Comparison of ENCODE assay signal across 16 mouse cellular contexts in genomic region chr3:55774203-55774602, GRCm38 (mm10). TPM values are rescaled to one million over a fixed set of nuclear protein-coding genes. Genes with fewer than 3 reads are reported as not detected.
A peak's percentile ranks its signal among the peaks of the same experiment; 100 is the strongest.
DNase-seq lines count a peak whose midpoint lies in the region; ATAC-seq and TF ChIP-seq lines count a peak whose summit lies in the region.
"Had no signal": no experiment of that assay in that cellular context is flagged by ENCODE, and none has a peak within 500 bp of the region (broad histone marks: within the 10 kb centered on the region; RNA-seq: fewer than 3 reads in every experiment).

No protein-coding gene starts in this region.

- H3K4me2 ChIP-seq in hindbrain, embryonic 15.5 days, result no peak overlapping the region
- H3K4me2 ChIP-seq in neural tube, embryonic 15.5 days, result no peak overlapping the region
- H3K4me2 ChIP-seq: limb, embryonic 13.5 days; stomach, embryonic 15.5 days had no signal

- no peaks in the 10 kb centered on the region for H3K27me3 ChIP-seq in hindbrain, embryonic 15.5 days
- H3K27me3 ChIP-seq in neural tube, embryonic 15.5 days (replicated peaks), result no peaks in the 10 kb centered on the region

- no peaks in the 10 kb centered on the region for H3K9me3 ChIP-seq in hindbrain, embryonic 15.5 days
- H3K9me3 ChIP-seq in neural tube, embryonic 15.5 days (replicated peaks), result no peaks in the 10 kb centered on the region
- H3K9me3 ChIP-seq: limb, embryonic 13.5 days; stomach, embryonic 15.5 days had no signal

- intact Hi-C loops in left cerebral cortex, postnatal 4 days (cut with DNase I), result no loop called here
- intact Hi-C loops in left cerebral cortex, adult 2 months (cut with DNase I), result no loop called here

- no peaks in the 10 kb centered on the region for H3K36me3 ChIP-seq in hindbrain, embryonic 15.5 days
- H3K36me3 ChIP-seq in neural tube, embryonic 15.5 days, result no peaks in the 10 kb centered on the region
- H3K36me3 ChIP-seq: limb, embryonic 13.5 days; stomach, embryonic 15.5 days had no signal

- DNase-seq in cerebellum, postnatal 4 days (ENCODE audit: low spot score in 2 of 2), result no peak
- DNase-seq in left cerebral cortex, postnatal 4 days, result peak; percentile 79
- no peak for DNase-seq in left cerebral cortex, adult 2 months (ENCODE audit: extremely low spot score in 1 of 2, low spot score in 2 of 2)
- no peak for DNase-seq in left cerebral cortex, adult 9 months (ENCODE audit: low spot score in 2 of 2)
- DNase-seq in Muller cell, postnatal 12 days (ENCODE audit: inconsistent ontology term), result no peak
- DNase-seq: adrenal gland, postnatal 25 days; heart, postnatal 10 days; kidney, adult 18-20 months; lung, adult 18-20 months had no signal

- no peak overlapping the region for H3K27ac ChIP-seq in left cerebral cortex, adult 2 months
- peak overlapping the region; percentile 56 for H3K27ac ChIP-seq in hindbrain, embryonic 15.5 days (replicated peaks)
- H3K27ac ChIP-seq in neural tube, embryonic 15.5 days (replicated peaks), result peak overlapping the region; percentile 24; the same call in 1 of the 2 replicates
- H3K27ac ChIP-seq: limb, embryonic 13.5 days; stomach, embryonic 15.5 days had no signal

- no peak overlapping the region for H3K9ac ChIP-seq in hindbrain, embryonic 15.5 days
- no peak overlapping the region for H3K9ac ChIP-seq in neural tube, embryonic 15.5 days (replicated peaks)
- H3K9ac ChIP-seq: limb, embryonic 13.5 days; stomach, embryonic 15.5 days had no signal

- no peak overlapping the region for H3K4me3 ChIP-seq in left cerebral cortex, adult 2 months
- no peak overlapping the region for H3K4me3 ChIP-seq in hindbrain, embryonic 15.5 days
- H3K4me3 ChIP-seq in neural tube, embryonic 15.5 days (replicated peaks), result no peak overlapping the region
- H3K4me3 ChIP-seq: erythroblast, embryonic 14.5 days; limb, embryonic 13.5 days; stomach, embryonic 15.5 days had no signal

- TF ChIP-seq CTCF in left cerebral cortex, adult 2 months (IDR thresholded peaks at IDR 0.05), result no peak

- WGBS in hindbrain, embryonic 15.5 days, result 32% methylated on average over 6 of the region's 6 CpGs
- WGBS in neural tube, embryonic 15.5 days, result 29% methylated on average over 6 of the region's 6 CpGs

- ATAC-seq in cerebellum, adult (ENCODE audit: insufficient number of reproducible peaks, low FRiP score, low TSS enrichment), result peak; percentile 81
- ATAC-seq in hindbrain, embryonic 15.5 days (ENCODE audit: low FRiP score, low read depth), result peak; percentile 57
- 0 out of 2 replicates have a peak, but pooled peaks have one; percentile 17 for ATAC-seq in neural tube, embryonic 15.5 days (ENCODE audit: low FRiP score)

- peaks cover 30% of the 10 kb centered on the region for H3K4me1 ChIP-seq in hindbrain, embryonic 15.5 days (replicated peaks)
- peaks cover 16% of the 10 kb centered on the region for H3K4me1 ChIP-seq in neural tube, embryonic 15.5 days
- H3K4me1 ChIP-seq: stomach, embryonic 15.5 days had no signal

RNA-seq across cellular contexts. Expression of gene Mab21l1, which starts 8.1 kb away (rescaled TPM):
- total RNA-seq in left cerebral cortex, postnatal 4 days (2021), result 1 to 10 TPM; 1.3 to 4.3 TPM
- total RNA-seq in left cerebral cortex, adult 2 months (2021), result 1 to 10 TPM; 1.7 to 2.0 TPM
- 169 and 177 TPM in 2 replicates for polyA plus RNA-seq in hindbrain, embryonic 15.5 days (2015; fragmentation: Nextera tagmentation; extraction: Ambion mirVana)
- 67.4 and 85.1 TPM in 2 replicates for polyA plus RNA-seq in neural tube, embryonic 15.5 days (2015; fragmentation: Nextera tagmentation; extraction: Ambion mirVana)
- total RNA-seq: megakaryocyte progenitor cell, adult 5-6 weeks had no signal
- polyA plus RNA-seq: erythroblast, embryonic 14.5 days had no signal

Comparison
In these comparisons a context has a peak if more than half of its experiments do, and no peak if none do; other contexts are left out.
1. ATAC-seq: peak in every context shown above with its lines; median percentile 81 in cerebellum, adult; 57 in hindbrain, embryonic 15.5 days; 17 in neural tube, embryonic 15.5 days.